Mouse (Mus musculus) brain, embryonic 14.5 days (tissue): ENCODE data around the gene Kpna7.
A peak's percentile ranks its signal among the peaks of the same experiment; 100 is the strongest.

ENCODE experiments used
- CTCF ChIP-seq: fragments of 200-500 bp; IDR thresholded peaks from 2 replicates; pipeline ENCODE4 v1.5.1; 2012; ENCODE audit warnings: inconsistent platforms, mild to moderate bottlenecking, moderate library complexity, borderline replicate concordance; ENCODE audit not compliant: insufficient read depth, insufficient read length; ENCODE audit errors: extremely low read depth
- POLR2A ChIP-seq: fragments of 200-500 bp; IDR thresholded peaks from 2 replicates; pipeline ENCODE4 v1.6.1; 2012; ENCODE audit warnings: mild to moderate bottlenecking, inconsistent platforms, borderline replicate concordance; ENCODE audit not compliant: poor library complexity, insufficient read depth, insufficient read length, severe bottlenecking; ENCODE audit errors: extremely low read depth

DNA sequence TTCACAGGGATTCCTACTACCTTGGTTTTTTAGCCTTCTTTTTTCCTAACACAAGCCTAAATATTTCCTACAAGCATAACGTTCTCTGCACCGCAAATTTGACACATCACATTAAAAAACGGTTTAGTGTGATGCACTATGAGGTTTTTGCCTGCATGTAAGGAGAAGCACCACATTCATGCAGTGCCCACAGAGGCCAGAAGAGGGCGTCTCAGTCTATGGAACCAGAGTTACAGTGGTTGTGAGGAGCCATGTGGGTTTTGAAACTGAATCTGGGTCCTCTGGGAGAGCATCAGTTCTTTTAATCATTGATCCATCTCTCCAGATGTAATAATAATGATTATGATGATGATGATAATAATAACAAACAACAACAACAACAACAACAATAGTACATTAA is 42.2 kb downstream of the Kpna7 start:
- peak; percentile 37; the same call in 1 of the 2 replicates for TF ChIP-seq CTCF
- no peak for TF ChIP-seq POLR2A
